Mouse (Mus musculus): ENCODE results near the gene Fam69b. TPM values are rescaled to one million over a fixed set of nuclear protein-coding genes. Genes with fewer than 3 reads are reported as not detected.

The Fam69b gene
- polyA plus RNA-seq, 1 experiment, result 4.2 TPM

GRCm38 (mm10) chr2:26634629-26635488 is 6.6 kb downstream of the Fam69b start:
- WGBS, result 49% methylated on average over 12 of the region's 12 CpGs
- Histone ChIP-seq H3K27ac (ENCODE audit: control insufficient read depth, insufficient read depth, low read depth, low read length, poor library complexity) (no peak overlapping the region), H3K4me1 (ENCODE audit: control insufficient read depth, insufficient read depth, low read length) (peaks cover 5% of the 10 kb centered on the region), H3K4me3 (replicated peaks; ENCODE audit: control insufficient read depth, low read depth, low read length) (no peak overlapping the region)
- no peak for TF ChIP-seq CTCF (IDR thresholded peaks at IDR 0.05; ENCODE audit: control insufficient read depth, insufficient read depth, low read length)
- no peak for TF ChIP-seq POLR2A (IDR thresholded peaks at IDR 0.05; ENCODE audit: borderline replicate concordance, control insufficient read depth, low read depth, low read length)

- 77% methylated on average over 21 of the region's 21 CpGs for WGBS
- no peak overlapping the region for H3K4me3 ChIP-seq (replicated peaks; ENCODE audit: control insufficient read depth, low read depth, low read length)
- peaks cover 5% of the 10 kb centered on the region for H3K4me1 ChIP-seq (ENCODE audit: control insufficient read depth, insufficient read depth, low read length)
- no peak for TF ChIP-seq CTCF (IDR thresholded peaks at IDR 0.05; ENCODE audit: control insufficient read depth, insufficient read depth, low read length)
- TF ChIP-seq POLR2A (IDR thresholded peaks at IDR 0.05; ENCODE audit: borderline replicate concordance, control insufficient read depth, low read depth, low read length), result no peak
- no peak overlapping the region for H3K27ac ChIP-seq (ENCODE audit: control insufficient read depth, insufficient read depth, low read depth, low read length, poor library complexity)
These were observed 7.5 kb downstream of the Fam69b start for GRCm38 (mm10) chr2:26635489-26636324.

GRCm38 (mm10) chr2:26636325-26636635 is 8.0 kb downstream of the Fam69b start:
- H3K4me1 ChIP-seq (ENCODE audit: control insufficient read depth, insufficient read depth, low read length), result peaks cover 5% of the 10 kb centered on the region
- TF ChIP-seq POLR2A (IDR thresholded peaks at IDR 0.05; ENCODE audit: borderline replicate concordance, control insufficient read depth, low read depth, low read length) (no peak), CTCF (IDR thresholded peaks at IDR 0.05; ENCODE audit: control insufficient read depth, insufficient read depth, low read length) (no peak)
- 67% methylated on average over 2 of the region's 2 CpGs for WGBS

GRCm38 (mm10) chr2:26637316-26637932 is 9.2 kb downstream of the Fam69b start:
- 84% methylated on average over 4 of the region's 4 CpGs for WGBS
- Histone ChIP-seq H3K27ac (ENCODE audit: control insufficient read depth, insufficient read depth, low read depth, low read length, poor library complexity) (no peak overlapping the region), H3K4me1 (ENCODE audit: control insufficient read depth, insufficient read depth, low read length) (peaks cover 5% of the 10 kb centered on the region), H3K4me3 (replicated peaks; ENCODE audit: control insufficient read depth, low read depth, low read length) (no peak overlapping the region)
- TF ChIP-seq POLR2A (IDR thresholded peaks at IDR 0.05; ENCODE audit: borderline replicate concordance, control insufficient read depth, low read depth, low read length) (no peak), CTCF (IDR thresholded peaks at IDR 0.05; ENCODE audit: control insufficient read depth, insufficient read depth, low read length) (no peak)

More at GRCm38 (mm10) chr2:26636325-26636635, 8.0 kb downstream of the Fam69b start:
- Histone ChIP-seq H3K4me3 (replicated peaks; ENCODE audit: control insufficient read depth, low read depth, low read length) (no peak overlapping the region), H3K27ac (ENCODE audit: control insufficient read depth, insufficient read depth, low read depth, low read length, poor library complexity) (no peak overlapping the region)

GRCm38 (mm10) chr2:26638039-26638438 is 9.8 kb downstream of the Fam69b start:
- WGBS, result 38% methylated on average over 5 of the region's 5 CpGs
- H3K4me3 ChIP-seq (replicated peaks; ENCODE audit: control insufficient read depth, low read depth, low read length), result no peak overlapping the region
- H3K4me1 ChIP-seq (ENCODE audit: control insufficient read depth, insufficient read depth, low read length), result peaks cover 5% of the 10 kb centered on the region
- no peak for TF ChIP-seq CTCF (IDR thresholded peaks at IDR 0.05; ENCODE audit: control insufficient read depth, insufficient read depth, low read length)
- no peak for TF ChIP-seq POLR2A (IDR thresholded peaks at IDR 0.05; ENCODE audit: borderline replicate concordance, control insufficient read depth, low read depth, low read length)
- H3K27ac ChIP-seq (ENCODE audit: control insufficient read depth, insufficient read depth, low read depth, low read length, poor library complexity), result no peak overlapping the region

GRCm38 (mm10) chr2:26638572-26638971 is 10.3 kb downstream of the Fam69b start:
- H3K4me1 ChIP-seq (ENCODE audit: control insufficient read depth, insufficient read depth, low read length), result peaks cover 5% of the 10 kb centered on the region
- no peak overlapping the region for H3K27ac ChIP-seq (ENCODE audit: control insufficient read depth, insufficient read depth, low read depth, low read length, poor library complexity)
- 38% methylated on average over 5 of the region's 5 CpGs for WGBS
- peak overlapping the region; percentile 47 for H3K4me3 ChIP-seq (replicated peaks; ENCODE audit: control insufficient read depth, low read depth, low read length)
- TF ChIP-seq CTCF (IDR thresholded peaks at IDR 0.05; ENCODE audit: control insufficient read depth, insufficient read depth, low read length), result no peak
- no peak for TF ChIP-seq POLR2A (IDR thresholded peaks at IDR 0.05; ENCODE audit: borderline replicate concordance, control insufficient read depth, low read depth, low read length)

- Histone ChIP-seq H3K4me1 (ENCODE audit: control insufficient read depth, insufficient read depth, low read length) (peaks cover 5% of the 10 kb centered on the region), H3K27ac (ENCODE audit: control insufficient read depth, insufficient read depth, low read depth, low read length, poor library complexity) (no peak overlapping the region), H3K4me3 (replicated peaks; ENCODE audit: control insufficient read depth, low read depth, low read length) (peak overlapping the region; percentile 35)
- peak; percentile 64 for TF ChIP-seq CTCF (IDR thresholded peaks at IDR 0.05; ENCODE audit: control insufficient read depth, insufficient read depth, low read length)
- no peak for TF ChIP-seq POLR2A (IDR thresholded peaks at IDR 0.05; ENCODE audit: borderline replicate concordance, control insufficient read depth, low read depth, low read length)
- WGBS, result 1% methylated on average over 8 of the region's 8 CpGs
These were observed 10.8 kb downstream of the Fam69b start for GRCm38 (mm10) chr2:26639083-26639482.

Measured in bone marrow, adult 2 months (tissue).